Mouse (Mus musculus): ENCODE results near the gene Lims1.
A peak's percentile ranks its signal among the peaks of the same experiment; 100 is the strongest.

The Lims1 gene

DNA sequence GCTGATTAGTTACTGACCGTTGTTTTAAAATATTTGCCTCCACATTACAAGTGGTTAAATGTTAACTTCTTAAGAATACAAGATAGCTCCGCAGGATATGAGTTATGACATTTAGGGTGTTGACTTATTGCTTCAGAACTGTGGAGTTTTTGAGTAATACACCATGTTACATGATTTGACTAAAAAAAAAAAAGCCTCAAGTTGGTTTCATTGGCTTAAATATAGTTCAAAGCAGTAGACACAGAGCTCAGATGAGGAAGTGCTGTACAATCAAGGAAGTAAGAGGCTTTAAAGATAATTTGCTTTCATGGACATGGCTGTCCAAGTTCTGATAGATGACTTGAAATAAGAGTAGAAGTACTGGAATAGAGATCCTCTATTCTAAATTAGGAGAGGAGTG, 28.4 kb downstream of the Lims1 start:
- DNase-seq: no peak

DNA sequence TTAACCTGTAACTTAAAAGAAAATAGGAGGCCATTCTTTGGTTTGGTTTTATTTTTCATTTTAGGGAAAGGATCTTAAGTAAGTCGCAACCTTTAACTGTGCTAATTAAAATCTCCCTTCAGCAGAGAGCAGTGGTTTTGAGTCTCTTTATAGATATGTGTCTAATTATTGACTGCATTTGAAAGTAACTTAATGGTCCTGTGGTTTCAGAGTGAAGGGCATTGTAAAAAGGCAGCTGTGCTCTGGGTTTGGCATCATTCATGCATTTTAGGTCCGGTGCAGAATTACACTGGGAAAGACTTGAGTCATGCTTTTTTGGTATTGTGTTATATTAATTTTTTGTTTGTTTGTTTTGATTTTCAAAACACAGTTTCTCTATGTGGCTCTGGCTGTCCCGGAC, 29.1 kb downstream of the Lims1 start:
- DNase-seq: no peak

DNA sequence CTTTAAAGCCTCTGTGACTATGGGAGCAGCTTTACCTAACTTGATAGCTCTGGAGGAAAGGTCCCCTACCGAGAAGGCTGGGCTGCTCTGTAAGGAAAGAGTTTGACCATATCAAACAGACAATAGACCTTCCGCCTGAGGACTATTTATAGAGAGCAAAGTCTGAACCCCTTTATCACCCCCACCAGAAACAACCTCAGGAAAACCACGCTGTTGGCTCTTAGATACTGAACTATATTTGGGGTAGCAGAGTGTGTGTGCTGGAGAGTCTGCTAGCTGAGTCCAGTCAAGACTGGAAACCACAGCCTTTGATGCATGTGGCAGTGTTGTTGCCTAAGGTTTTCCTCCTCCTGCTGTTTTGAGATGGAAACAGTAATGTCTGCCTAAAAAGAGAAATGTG, 31.3 kb downstream of the Lims1 start:
- peak; percentile 41 for DNase-seq

DNA sequence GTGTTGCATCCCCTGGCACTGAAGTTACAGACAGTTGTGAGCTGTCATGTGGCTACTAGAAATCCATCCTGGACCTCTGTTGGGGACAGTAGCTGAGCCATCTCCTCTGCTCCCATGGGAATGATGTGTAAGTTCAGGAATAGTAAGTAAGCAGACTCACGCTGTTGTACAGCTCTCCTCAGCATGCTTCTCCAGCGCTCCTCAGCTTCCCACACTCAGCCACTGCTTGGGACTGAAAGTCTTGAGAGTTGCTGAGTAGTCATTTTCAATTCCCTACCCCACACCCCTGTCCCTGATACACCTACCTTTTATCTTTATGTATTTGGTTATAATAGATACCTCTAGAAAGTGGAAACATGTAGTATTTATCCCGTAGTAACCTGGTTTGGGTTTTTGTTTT, 33.2 kb downstream of the Lims1 start:
- no peak for DNase-seq

DNA sequence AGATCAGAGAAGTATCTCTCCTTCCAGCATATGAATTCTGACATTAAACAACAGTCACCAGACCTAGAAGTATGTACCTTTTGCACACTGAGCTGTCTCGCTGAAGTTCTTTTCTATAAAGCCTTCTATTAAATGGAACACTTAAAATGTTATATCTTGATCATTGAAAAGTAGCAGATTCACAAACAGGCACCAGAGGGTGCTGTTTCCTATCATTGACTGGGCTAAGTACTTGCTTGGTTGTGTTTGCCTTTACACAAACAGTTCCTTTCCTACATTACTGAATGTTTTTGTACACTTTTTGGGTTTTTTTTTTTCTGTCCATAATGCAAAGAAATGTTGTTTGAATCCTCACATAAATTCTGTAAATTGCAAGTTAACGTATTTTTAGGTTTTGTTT, 35.9 kb downstream of the Lims1 start:
- DNase-seq: peak; percentile 47

DNA sequence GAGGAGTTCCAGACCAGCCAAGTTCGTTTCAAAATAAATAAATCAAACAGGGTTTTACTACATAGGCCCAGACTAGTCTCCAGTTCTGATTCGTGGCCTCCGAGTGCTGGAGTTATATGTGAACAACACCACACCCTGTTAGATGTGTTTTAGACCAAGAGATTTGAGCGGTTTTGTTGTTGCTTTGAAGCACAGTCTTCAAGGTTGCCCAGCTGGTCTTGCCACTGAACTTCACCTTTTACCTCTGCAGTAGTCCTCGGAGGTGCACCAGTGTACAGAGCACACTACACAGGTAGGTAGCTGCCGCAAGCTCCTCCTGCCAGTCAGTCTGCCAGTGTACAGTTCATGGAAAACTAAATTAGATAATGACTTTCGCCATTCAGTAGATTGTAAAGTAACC, 36.7 kb downstream of the Lims1 start:
- no peak for DNase-seq

DNA sequence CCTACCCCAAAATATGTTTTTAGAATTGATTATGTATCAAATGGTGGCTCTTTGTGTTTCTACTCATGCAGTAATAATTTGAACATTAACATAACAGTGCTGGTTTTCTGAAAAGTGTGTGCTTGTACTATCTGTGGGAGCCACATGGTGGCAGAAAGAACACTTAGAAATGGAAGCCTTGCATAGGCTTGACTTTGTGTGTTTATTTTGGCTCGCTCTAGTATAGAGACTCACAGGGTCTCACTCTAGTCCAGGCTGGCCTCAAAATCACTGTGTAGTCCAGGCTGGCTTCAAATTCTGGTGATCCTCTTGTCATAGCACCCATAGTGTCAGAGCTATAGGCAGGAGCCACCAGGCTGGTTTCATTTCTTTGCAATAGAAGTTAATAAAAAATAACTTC, 39.5 kb downstream of the Lims1 start:
- no peak for DNase-seq

DNA sequence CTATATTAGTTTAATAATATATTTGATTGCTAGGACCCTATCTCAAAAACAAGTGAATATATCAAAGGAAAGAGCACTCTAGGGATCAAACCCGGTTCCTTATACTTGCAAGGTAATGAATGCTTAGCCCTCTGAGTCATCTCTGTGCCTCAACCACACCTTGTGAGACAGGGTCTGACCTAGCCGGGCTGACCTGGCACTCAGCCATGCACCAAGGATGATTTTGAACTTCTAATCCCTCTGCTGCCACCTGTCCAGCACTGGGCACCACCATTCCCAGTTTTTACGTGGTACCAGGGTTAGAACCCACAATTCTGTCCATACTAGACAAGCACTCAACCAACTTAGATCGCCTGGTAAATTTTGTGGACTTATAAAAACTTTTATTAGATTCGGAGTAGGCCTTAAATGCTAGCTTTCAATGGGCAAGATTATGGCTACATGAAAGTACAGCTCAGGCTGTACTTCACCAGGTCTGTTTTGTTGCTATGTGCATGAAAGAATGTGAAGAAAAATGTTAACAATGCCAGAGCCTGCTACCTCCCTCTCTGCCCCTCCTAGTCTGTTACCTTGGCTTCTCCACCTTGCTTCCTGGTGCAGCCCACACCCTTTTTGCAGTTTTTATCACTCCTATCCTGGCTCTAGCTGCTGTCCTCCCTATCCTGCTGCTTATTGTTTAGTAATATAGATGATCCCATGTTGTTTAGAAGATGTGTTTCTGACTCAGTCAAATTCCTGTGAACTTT, 41.7 kb downstream of the Lims1 start:
- peak; percentile 26 for DNase-seq

DNA sequence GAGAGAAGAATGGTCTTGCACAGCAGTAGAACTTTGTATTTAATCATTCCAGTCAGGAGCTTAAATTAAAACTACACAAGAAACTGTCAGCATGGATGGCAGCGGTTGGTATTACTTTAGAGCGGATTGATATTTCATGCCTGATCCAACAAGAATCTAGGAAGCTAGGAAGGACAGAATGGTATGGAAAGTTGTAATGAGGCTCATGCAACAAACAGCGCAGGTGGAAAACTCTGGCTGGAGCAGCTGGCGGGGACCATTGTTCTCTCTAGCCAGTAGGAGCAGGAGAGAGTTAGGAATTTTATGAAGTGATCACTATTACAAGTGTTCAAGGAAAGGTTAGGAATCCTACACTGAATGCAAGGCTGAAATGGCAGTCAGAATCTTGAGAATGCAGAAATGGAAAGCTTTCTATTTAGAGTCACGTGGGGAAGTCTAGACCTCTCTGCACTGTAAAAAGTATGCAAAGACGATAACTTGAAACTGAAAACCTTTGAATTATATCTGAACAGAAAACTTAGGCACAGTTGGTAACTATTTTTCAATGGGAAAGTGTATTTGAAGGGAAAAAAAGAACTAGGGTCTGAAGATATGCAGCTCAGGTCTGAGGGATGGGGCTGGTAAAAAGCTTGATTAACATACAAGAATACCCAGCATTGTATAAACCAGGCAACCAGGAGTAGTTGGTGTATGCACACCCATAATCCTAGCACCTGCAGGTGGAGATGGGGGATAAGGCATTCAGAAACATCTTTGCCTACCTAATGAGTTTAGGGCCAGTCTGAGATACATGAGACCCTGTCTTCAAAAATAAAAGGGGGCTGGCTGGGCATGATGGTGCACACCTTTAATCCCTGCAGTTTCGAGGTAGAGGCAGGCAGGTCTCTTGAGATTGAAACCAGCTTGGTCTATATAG, 45.8 kb downstream of the Lims1 start:
- DNase-seq: no peak

DNA sequence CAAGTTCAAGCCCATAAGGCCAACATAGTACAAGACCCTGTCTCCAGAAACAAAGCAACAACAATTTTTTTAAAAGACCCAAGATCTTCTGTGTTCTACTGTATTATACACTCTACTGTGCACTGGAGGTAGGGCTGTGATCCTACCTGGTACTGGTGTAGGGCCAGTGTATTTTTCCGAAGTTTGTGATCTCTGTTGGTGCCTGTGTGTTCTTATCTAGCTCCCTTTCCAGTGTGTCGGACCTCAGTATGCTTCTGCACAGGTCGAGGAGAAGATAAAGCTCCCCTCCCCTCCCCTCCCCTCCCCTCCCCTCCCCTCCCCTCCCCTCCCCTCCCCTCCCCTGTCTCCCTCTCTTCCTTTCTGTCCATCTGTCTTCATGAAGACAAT, 46.4 kb downstream of the Lims1 start:
- peak; percentile 63 for DNase-seq

DNA sequence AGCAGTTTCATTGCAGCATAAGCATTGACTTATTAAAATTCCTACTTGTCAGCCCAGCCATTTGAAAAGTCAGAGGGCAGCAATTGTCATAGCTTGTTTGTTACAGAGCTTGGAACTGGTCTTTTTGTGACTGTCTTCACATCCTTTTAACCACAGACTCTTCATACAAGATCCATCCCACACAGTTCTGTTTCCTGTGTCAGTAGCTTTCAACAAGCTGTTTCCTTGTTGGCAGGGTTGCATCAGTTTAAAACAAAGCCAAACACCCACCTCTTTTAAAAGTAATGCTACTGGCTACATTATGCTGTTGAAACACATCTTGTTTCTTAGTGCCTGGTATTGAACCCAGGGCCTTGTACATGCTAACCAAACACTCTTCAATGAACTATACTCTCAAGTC, 46.9 kb downstream of the Lims1 start:
- DNase-seq: no peak

DNA sequence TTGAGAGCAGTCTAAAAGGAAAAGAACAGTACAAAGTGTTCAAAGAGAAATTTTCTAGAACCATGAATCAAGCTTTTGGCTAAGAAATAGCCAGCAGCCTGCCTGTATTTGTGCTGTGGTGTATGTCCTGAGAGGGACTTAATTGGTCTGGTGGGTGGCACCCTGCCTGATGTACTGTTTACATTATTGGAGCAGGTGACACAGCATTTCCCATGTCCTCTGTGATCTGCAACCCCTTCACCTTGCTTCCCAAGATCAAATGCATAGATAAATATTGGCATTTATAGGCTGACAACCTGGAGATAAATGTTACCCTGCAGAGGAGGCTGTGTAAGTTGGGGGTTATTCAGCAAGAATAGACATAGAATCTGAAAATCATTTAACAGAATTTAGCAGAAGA, 47.3 kb downstream of the Lims1 start:
- peak; percentile 69 for DNase-seq

DNA sequence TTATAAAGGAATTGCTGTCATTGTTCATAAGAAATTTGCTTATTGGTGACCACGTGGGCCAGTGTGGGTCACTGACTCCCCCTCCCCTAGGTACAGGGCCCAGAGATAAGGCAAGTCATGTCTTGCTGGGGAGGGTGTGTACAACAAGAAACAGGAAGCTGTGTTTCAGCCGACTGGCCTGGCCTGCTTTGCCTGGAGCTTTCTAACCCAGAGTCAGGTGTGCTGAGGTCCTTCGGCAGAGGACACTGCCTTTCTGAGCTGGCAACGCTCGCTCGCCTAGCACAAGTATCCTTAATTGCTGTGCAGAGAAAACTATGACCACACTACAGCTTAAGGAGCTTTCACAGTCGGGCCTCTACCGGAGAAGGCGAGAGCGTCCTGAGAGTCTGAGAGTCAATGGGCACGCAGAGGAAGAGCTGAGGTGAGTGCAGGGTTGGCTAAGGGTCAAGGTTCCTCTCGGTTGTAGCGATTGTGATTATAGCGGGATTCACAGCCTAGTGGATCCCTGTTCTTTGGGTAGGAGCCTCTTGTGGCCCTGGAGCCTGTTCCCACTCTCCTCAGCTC, 48.1 kb downstream of the Lims1 start:
- peak; percentile 81 for DNase-seq

DNA sequence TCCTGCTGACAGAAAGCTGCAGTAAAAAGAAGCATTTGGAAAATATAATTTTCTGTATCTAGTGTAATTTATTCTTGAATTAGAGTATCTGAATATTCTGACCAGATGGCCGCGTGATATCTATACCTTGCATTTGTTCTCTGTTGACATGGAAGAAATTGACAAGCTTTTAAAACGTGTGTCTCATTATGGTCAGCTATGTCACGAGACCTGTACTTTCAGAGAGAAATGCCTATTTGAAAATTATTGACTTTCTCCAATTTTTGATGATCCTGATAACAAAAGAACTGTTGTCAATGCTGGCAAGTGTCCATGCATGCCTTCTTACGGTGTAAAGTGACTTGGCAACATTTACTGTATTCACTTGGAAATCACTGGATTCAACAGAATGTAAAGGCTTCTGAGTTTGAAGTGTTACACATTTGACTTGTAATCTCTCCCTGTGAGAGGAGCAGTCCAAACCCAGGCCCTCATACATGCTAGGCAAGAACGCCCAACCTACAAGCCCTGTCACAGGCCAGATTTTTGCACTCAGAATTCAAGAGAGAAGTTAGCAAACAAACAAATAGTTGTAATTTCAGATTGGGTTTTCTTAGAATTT, 49.3 kb downstream of the Lims1 start:
- DNase-seq: peak; percentile 51

DNA sequence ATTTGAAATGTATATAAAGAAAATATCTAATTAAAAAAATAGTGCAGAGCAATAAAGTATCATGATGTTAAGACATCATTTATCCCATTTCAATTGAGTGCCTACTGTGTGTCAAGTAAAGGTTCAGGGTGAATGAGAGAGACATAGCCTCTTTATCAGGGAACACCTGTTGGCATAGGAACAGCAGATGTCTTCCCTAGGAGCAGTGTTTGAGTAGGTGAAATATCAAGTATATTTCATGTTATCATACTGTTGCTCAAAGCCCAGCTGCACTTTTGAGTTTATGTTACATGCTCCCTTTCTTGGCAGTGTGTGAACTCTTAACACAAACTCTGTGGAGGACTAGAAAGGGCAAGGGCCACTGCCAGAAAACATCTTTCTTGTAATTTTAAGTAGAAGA, 50.6 kb downstream of the Lims1 start:
- DNase-seq: no peak

DNA sequence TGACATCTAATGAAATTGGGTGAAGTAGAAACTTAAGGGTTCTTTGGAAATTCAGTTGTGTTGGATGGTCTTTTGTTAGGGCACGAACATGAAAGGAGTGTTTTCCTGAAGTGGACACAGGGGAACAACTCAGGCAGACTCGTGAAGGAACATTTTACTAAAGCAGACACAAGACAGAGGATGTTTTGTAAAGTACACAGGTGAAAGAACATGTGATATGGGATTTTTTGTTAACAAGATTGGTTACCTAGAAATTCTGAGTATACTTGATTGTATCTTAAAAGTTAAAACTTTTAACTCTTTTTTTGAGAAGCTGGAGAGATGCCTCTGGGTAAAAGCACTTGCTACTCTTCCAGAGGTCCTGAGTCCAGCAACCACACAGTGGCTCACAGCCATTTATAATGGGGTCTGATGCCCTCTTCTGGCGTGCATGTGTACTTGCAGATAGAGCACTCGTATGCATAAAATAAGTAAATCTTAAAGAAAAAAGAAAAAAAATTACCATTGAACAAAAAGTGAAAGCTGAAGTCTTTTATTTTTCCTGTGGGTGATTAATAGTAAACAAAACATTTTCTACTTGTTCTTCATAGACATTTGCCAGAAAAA, 54.4 kb downstream of the Lims1 start:
- peak; percentile 73 for DNase-seq

DNA sequence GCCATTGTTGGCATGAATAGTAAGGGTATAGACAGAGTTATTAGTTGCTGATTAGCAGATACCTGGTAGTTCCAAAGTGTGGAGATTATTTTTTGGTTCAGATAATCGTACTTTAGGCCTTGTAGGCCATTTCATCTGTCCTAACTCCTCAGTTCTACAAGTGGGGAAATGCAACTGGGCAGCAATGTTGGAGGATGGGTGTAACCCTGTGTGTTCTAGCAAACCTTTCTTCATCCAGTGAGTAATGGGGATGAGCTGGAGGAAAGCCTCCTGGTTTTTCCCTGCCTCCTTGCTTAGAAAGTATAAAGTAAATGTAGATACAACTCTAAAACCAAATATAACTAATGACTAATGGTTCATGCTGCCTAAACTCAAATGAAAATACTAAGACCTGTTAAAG, 55.1 kb downstream of the Lims1 start:
- no peak for DNase-seq

DNA sequence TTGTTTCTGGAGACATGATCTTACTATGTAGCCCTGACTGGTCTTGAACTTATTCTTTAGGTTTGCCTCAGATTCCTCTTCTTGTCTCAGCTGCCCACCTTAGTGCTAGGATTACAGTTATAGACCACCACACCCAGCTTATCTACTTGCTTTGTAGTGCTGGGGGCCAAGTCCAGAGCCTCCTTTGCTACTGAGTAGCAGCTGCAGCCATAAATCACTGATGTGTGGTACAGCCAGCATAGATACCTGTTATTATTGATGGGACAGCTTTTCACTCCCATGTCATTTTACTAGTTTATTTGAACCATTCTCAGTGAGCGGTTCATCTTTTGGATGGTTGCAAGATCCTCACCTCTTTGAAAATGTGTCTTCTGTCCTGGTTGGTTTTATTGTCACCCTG, 56.4 kb downstream of the Lims1 start:
- DNase-seq: no peak

DNA sequence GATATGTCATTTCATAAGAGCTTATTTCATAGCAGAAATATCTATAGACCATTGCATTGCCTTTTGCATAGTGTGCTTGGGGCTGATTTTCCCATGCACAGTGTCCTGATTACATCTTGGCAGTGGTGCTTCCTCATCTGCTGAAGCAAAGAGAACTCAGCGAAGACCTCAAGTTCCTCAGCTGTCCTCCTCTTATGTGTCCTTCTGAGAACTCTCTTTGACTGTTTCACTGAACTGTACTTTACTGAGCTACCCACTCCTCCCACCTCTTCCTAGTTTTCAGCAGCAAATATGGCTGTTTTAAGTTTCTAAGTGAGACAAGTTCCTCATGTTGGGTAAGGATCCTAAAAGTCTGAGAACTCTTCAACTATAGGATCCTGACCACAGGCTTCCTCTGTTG, 58.6 kb downstream of the Lims1 start:
- no peak for DNase-seq

DNA sequence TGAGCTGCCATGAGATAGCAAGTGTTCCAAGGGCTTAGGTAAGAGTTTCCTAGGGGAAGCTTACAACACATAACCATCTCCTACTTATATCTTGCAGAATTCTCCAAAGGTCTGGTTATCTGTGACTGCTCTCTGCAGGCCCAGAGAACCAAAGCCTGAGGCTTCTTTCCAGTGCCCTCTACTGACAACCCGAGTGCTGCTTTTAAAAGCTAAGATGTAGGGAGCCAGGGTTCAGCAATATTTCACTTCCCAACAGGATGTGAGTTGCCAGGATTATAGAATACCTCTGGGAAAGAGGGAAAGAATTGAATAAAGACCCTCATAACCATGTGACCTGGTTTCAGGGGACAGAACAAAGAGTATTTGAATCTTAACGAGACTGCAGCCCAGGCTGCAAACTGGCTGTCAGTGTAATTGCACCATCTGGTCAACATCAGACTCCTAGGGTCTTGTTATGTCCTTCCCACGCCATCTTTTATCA, 59.4 kb downstream of the Lims1 start:
- DNase-seq: no peak

DNA sequence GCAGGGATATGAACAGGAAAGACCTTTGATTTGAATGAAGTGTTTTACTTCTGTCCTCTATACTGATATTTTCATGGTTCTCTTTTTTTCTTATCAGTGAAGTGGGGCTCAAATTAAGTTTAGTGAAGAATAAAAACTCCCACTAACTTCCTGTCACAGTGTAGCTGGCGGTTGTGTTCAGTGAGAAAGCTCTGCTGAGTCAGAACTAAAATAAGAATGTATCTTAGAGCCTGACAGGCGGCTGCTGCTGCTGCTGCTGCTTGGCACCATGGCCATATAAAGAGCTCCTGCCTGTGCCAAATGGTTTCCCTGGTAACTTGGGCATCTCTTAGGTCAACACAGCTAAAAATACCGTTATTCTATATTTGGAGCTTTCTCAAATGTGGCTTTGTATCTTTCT, 60.0 kb downstream of the Lims1 start:
- DNase-seq: no peak

DNA sequence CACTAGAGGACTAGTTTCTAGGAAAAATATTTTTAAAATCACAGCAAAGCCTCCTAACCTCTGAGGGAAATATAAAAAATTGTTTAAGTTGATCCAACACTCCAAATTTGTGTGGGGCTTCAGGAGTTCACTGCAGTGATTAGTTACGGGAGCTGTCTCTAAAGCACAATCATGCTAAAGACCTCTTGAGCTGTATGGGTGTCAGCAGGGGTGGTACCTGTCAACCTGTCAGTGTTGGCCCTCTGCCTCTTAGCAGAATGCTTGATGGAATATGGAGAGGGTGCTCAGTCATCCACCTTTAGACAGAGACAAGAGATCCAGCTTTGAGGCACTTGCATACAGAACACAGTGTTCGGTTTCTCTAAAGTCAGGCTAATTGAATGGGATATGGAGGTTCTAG, 60.5 kb downstream of the Lims1 start:
- no peak for DNase-seq

DNA sequence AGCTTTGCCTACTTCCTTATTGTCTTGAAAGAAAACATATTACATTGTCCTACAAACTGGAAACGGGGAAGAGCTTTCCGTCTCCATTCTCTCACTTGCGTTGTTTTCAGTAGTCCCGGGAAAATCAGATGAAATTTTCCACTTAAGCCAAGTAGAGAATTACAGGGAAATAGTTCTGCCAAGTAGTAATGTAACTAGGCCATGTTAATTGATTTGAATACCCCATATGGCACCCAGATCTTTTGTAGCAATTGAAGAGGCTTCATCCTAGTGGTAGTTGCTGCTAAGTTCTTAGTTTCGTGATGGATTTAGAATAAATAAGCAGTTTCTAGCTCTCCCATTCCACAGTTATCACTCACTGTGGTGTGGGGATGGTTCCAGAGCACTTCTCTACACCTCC, 62.4 kb downstream of the Lims1 start:
- DNase-seq: no peak
